Mouse (Mus musculus) olfactory bulb, adult 2 months (tissue): Measurements from ENCODE around the gene Rpe65. TPM values are rescaled to one million over a fixed set of nuclear protein-coding genes. Genes with fewer than 3 reads are reported as not detected.

ENCODE experiments used
- H3K27ac ChIP-seq: fragments of 200-500 bp; 2 replicates; pipeline ENCODE4 v1.5.1; 2012; ENCODE audit warnings: low read depth, low read length; ENCODE audit not compliant: insufficient read depth
- H3K4me1 ChIP-seq: fragments of 200-500 bp; 2 replicates; pipeline ENCODE4 v1.6.1; 2012; ENCODE audit warnings: low read length; ENCODE audit not compliant: control insufficient read depth, insufficient read depth
- H3K4me3 ChIP-seq: fragments of 200-500 bp; 2 replicates; pipeline ENCODE4 v1.5.1; 2012; ENCODE audit warnings: mild to moderate bottlenecking, low read depth, low read length, moderate library complexity; ENCODE audit not compliant: insufficient read depth
- CTCF ChIP-seq: fragments of 200-500 bp; IDR thresholded peaks from 2 replicates; pipeline ENCODE4 v1.5.1; 2012; ENCODE audit warnings: low read depth, mild to moderate bottlenecking, low read length, moderate library complexity; ENCODE audit not compliant: insufficient read depth
- POLR2A ChIP-seq: fragments of 200-500 bp; IDR thresholded peaks from 2 replicates; pipeline ENCODE4 v1.6.1; 2012; ENCODE audit warnings: mild to moderate bottlenecking, low read depth, low read length, moderate library complexity; ENCODE audit not compliant: insufficient read depth
- WGBS: fragments of 180-500 bp; shearing (Covaris S2); methylation state at CpG from one replicate; pipeline ENCODE4 v1.1.7; 2018; 5-methylcytosine and 5-hydroxymethylcytosine counted together
- polyA plus RNA-seq: library from polyadenylated mRNA; stranded (reverse); fragments of >200 nt; gene quantifications from 2 replicates; pipeline ENCODE4 v1.2.4, GENCODE M21; 2012; ENCODE audit warnings: low replicate concordance; ENCODE audit not compliant: missing spikeins, insufficient read depth, insufficient read length

Gene Rpe65
- not detected in 2 replicates for polyA plus RNA-seq

DNA sequence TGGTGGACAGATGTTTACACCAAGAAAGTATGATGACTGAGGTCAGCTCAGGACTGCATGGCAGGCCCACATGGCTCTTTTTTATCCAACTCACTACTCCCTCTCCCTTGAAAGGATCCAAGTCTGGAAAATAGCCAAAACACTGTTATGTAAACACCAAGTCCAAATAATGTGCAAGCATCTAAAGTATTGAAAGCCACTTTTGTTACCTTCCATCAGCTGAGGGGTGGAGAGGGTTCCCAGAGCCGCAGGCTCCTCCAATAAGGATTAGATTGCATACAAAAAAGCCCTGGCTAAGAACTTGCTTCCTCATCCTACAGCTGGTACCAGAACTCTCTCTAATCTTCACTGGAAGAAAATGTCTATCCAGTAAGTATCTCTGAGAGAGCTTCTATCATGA lies at the start of gene Rpe65:
Gene Rpe65 (plus strand): TSS at position 301 of the 400 bp plus-strand sequence.
- TF ChIP-seq POLR2A, result no peak
- no peak for TF ChIP-seq CTCF
- no peaks in the 10 kb centered on the region for H3K4me1 ChIP-seq
- no peak within 1 kb of the TSS for H3K4me3 ChIP-seq
- no peak within 1 kb of the TSS for H3K27ac ChIP-seq
- 27% methylated on average over 1 of the region's 1 CpGs for WGBS

- no peak overlapping the region for H3K4me3 ChIP-seq
- H3K4me1 ChIP-seq, result no peaks in the 10 kb centered on the region
- TF ChIP-seq CTCF (no peak), POLR2A (no peak)
- H3K27ac ChIP-seq, result no peak overlapping the region
These were observed 48.8 kb upstream of the Rpe65 start for GRCm38 (mm10) chr3:159550224-159550623.

DNA sequence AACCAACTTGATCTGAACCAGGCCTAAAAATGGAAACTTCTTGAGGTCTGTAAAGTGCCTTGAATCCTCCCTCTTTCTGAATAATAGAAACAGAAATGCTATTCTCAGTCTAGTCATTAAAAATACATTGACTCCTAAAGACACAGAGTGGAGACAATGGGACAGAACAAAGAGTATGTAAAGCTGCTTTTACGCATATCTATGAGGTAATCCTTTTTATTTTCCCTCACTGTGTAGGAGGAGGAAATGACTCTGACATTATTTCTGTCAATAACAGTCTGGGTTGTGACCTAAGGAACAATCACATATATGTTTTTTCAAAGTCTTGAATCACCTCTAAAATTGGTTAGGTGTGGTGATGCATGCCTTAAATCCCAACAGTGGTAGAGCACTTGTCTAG lies 16.0 kb downstream of the Rpe65 start:
- no peak for TF ChIP-seq POLR2A
- 69% methylated on average over 1 of the region's 1 CpGs for WGBS
- Histone ChIP-seq H3K4me3 (no peak overlapping the region), H3K4me1 (no peaks in the 10 kb centered on the region), H3K27ac (no peak overlapping the region)

DNA sequence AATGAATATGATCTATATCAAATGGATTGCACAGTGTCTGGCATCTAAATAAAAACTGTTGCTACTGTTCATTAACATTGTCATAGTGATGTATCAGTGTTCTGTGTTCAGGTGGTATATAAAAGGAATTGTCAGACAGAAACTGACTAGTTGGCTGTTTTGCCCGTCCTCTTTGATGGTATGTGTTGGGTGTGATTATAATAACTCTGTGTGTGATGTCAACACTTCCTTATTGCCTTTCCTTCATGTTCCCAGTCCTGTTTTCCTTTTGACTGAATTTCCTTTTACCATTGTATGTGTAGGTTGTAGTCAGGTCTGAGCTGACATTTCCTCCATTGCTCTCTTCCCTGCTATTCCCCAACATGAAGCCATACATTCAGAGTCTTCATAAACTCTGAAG lies 22.1 kb downstream of the Rpe65 start:
- H3K4me3 ChIP-seq, result no peak overlapping the region
- TF ChIP-seq POLR2A (no peak), CTCF (no peak)
- 59% methylated on average over 1 of the region's 1 CpGs for WGBS

GRCm38 (mm10) chr3:159624010-159624409 lies 25.0 kb downstream of the Rpe65 start:
- no peaks in the 10 kb centered on the region for H3K4me1 ChIP-seq
- no peak overlapping the region for H3K27ac ChIP-seq
- no peak overlapping the region for H3K4me3 ChIP-seq
- 82% methylated on average over 1 of the region's 1 CpGs for WGBS
- no peak for TF ChIP-seq CTCF
- TF ChIP-seq POLR2A, result no peak

More for the DNA sequence above, 22.1 kb downstream of the Rpe65 start:
- Histone ChIP-seq H3K4me1 (no peaks in the 10 kb centered on the region), H3K27ac (no peak overlapping the region)

DNA sequence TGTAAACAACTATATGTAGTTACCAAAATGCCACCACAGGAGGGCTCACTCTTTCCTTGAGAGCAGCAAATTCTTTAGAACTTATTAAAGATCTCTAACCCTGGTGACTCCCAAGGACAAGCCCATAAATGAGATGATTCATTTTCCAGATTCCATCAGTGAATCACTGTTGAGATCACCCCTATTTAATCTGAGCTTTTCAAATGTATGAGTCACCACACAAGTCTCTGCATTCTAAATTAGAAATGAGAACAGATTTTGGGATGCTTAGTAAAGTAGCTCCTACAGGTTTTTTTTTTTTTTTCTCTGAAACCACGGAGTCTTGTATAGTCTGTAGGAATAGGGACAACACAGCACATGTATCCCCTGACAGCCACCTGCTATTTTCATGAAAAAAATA lies 61.8 kb downstream of the Rpe65 start:
- H3K27ac ChIP-seq, result no peak overlapping the region
- TF ChIP-seq POLR2A (no peak), CTCF (no peak)
- H3K4me1 ChIP-seq, result no peaks in the 10 kb centered on the region
- H3K4me3 ChIP-seq, result no peak overlapping the region
- WGBS, result 24% methylated on average over 1 of the region's 1 CpGs

- Histone ChIP-seq H3K4me1 (no peaks in the 10 kb centered on the region), H3K27ac (no peak overlapping the region), H3K4me3 (no peak overlapping the region)
- 37% methylated on average over 1 of the region's 1 CpGs for WGBS
- TF ChIP-seq POLR2A, result no peak
- no peak for TF ChIP-seq CTCF
These were observed 64.4 kb downstream of the Rpe65 start for GRCm38 (mm10) chr3:159663333-159663732.

Other genes with a start within 250 kb of the Rpe65 start
- not detected in 2 replicates for gene Depdc1a, start 103.7 kb upstream of the Rpe65 start, polyA plus RNA-seq
- not detected in 2 replicates for gene Wls, start 240.5 kb downstream of the Rpe65 start, polyA plus RNA-seq